Mouse (Mus musculus): Measurements from ENCODE around the gene Gm12216.

DNA sequence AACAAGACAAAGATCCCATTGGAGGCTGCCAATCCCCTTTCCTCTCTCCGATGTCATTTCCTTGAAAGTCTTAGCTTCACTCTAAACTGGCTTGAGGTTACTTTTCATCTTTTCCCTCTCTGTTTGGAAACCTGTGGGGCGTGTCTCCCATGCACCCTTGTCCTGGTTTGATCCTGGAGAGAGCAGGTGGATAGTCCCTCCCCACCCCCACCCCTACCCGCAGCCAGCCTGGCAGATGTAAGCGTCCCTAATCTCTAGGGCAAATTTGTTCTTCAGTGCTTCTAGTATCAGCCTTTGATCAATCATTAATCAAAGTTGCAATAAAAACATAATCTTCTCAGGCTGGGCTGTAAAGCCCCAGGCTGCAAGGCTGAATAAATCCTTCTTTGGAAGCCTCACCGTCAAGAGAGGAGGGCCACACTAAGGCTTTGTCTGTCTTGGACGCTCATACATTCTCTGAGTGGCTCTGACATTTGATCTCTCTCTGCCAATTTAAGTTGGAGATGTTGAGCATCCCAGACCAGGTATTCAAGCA is 61.6 kb downstream of the Gm12216 start:
- TF ChIP-seq TAL1 (IDR thresholded peaks at IDR 0.05; ENCODE audit: low read length) (no peak), GATA1 (IDR thresholded peaks at IDR 0.05; ENCODE audit: low read length) (no peak)

Measured in erythroblast, embryonic 14.5 days (primary cell).